1 mouse cellular context compared by ENCODE assay signal in the genomic region with DNA sequence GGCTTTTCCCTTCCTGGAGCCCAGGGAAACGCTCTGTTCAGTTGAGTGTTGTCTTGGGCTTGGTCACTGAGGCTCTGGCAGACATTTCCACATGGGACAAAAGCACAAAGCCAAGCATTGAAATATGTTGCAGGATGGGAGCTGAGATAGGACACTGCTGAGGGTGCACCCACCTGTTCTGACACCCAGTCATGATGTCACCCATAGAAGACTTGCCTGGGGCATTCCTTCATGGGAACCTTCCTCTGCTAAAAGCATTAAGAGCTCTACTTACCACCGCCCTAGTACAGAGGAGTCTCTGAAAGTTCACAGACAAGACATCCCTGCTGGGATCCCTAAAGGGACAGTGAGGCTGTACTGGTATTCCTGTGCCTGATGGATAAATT.
TF ChIP-seq lines count a peak whose summit lies in the region.

No protein-coding gene starts in this region.

TF ChIP-seq in CH12.LX, 34 proteins besides CTCF, POLR2A, EP300 and RAD21:
- TF ChIP-seq E2F4 (IDR thresholded peaks at IDR 0.05; ENCODE audit: insufficient replicate concordance, low read depth, low read length) (no peak), USF1 (IDR thresholded peaks at IDR 0.05; ENCODE audit: low read depth, low read length) (no peak), MYC (IDR thresholded peaks at IDR 0.05; ENCODE audit: low read depth, low read length) (no peak), SMC3 (IDR thresholded peaks at IDR 0.05; ENCODE audit: low read depth, low read length) (no peak), ZC3H11A (IDR thresholded peaks at IDR 0.05; ENCODE audit: low read depth, low read length) (no peak), CHD1 (IDR thresholded peaks at IDR 0.05; ENCODE audit: low read depth, low read length) (no peak), ZKSCAN1 (IDR thresholded peaks at IDR 0.05; ENCODE audit: borderline replicate concordance, low read depth, low read length) (no peak), MAFK (IDR thresholded peaks at IDR 0.05; ENCODE audit: insufficient replicate concordance, low read length) (no peak), USF2 (conservative IDR thresholded peaks at IDR 0.05; ENCODE audit: low read depth, low read length) (no peak), TCF12 (IDR thresholded peaks at IDR 0.05; ENCODE audit: low read depth, low read length) (no peak), MEF2A (IDR thresholded peaks at IDR 0.05; ENCODE audit: borderline replicate concordance, low read depth, low read length) (no peak), NRF1 (IDR thresholded peaks at IDR 0.05; ENCODE audit: low read depth, low read length) (no peak), JUND (conservative IDR thresholded peaks at IDR 0.05; ENCODE audit: low read depth, low read length) (no peak), PAX5 (IDR thresholded peaks at IDR 0.05; ENCODE audit: low read length) (no peak), TBP (conservative IDR thresholded peaks at IDR 0.05; ENCODE audit: low read depth, low read length) (no peak)
